Mouse (Mus musculus) neural tube, embryonic 14.5 days (tissue): ENCODE measurements around the gene Sass6. TPM values are rescaled to one million over a fixed set of nuclear protein-coding genes. Genes with fewer than 3 reads are reported as not detected.
"Not testable (repeated sequence)": the region's sequence is repeated elsewhere in the genome, so short reads cannot be mapped to it uniquely, and the experiment has no call there.

ENCODE experiments used
- ATAC-seq: fragments of 200-750 bp; cut with Nextera tagmentation; 2 replicates; pipeline ENCODE4 v1.8.0; 2017; ENCODE audit warnings: low read depth, mild to moderate bottlenecking, moderate TSS enrichment, moderate library complexity
- H3K27ac ChIP-seq: fragments of 300-500 bp; sonication (generic); 2 replicates; pipeline ENCODE4 v1.5.1; 2014; ENCODE audit warnings: low read depth, mild to moderate bottlenecking, control low read depth, low read length, moderate library complexity, mixed read lengths
- H3K27me3 ChIP-seq: fragments of 300-500 bp; sonication (generic); 2 replicates; pipeline ENCODE4 v1.6.1; 2014; ENCODE audit warnings: low read length; ENCODE audit not compliant: control insufficient read depth, insufficient read depth
- H3K36me3 ChIP-seq: fragments of 300-500 bp; sonication (generic); 2 replicates; pipeline ENCODE4 v1.6.1; 2014; ENCODE audit warnings: low read length, mixed read lengths; ENCODE audit not compliant: control insufficient read depth, insufficient read depth
- H3K4me1 ChIP-seq: fragments of 300-500 bp; sonication (generic); 2 replicates; pipeline ENCODE4 v1.6.1; 2014; ENCODE audit warnings: low read length; ENCODE audit not compliant: control insufficient read depth, insufficient read depth
- H3K4me2 ChIP-seq: fragments of 300-500 bp; sonication (generic); 2 replicates; pipeline ENCODE4 v1.6.1; 2014; ENCODE audit warnings: mild to moderate bottlenecking, low read depth, low read length, control low read depth
- H3K4me3 ChIP-seq: fragments of 300-500 bp; sonication (generic); 2 replicates; pipeline ENCODE4 v1.5.1; 2014; ENCODE audit warnings: low read depth, low read length, control low read depth, mixed read lengths
- H3K9ac ChIP-seq: fragments of 300-500 bp; sonication (generic); replicated peaks from 2 replicates; pipeline ENCODE4 v1.6.1; 2014; ENCODE audit warnings: low read depth, mild to moderate bottlenecking, control low read depth, low read length, mixed read lengths
- H3K9me3 ChIP-seq: fragments of 300-500 bp; sonication (generic); 2 replicates; pipeline ENCODE4 v1.6.1; 2016; ENCODE audit warnings: low read length; ENCODE audit not compliant: control insufficient read depth
- WGBS: fragments of 180-500 bp; shearing (Covaris S2); extraction: QIAGEN DNeasy Blood & Tissue Kit; methylation state at CpG from one replicate; pipeline ENCODE4 v1.1.7; 2014; 5-methylcytosine and 5-hydroxymethylcytosine counted together
- polyA plus RNA-seq: library from polyadenylated mRNA; unstranded; fragments of >200 nt; fragmentation: Nextera tagmentation; extraction: Ambion mirVana; gene quantifications from 2 replicates; pipeline ENCODE4 v1.2.1, GENCODE M21; 2014

Gene Sass6
- polyA plus RNA-seq, 1 experiment from 2014 or later, result 16.2 TPM

- peaks cover 9% of the 10 kb centered on the region; the same call in 1 of the 2 replicates for H3K4me1 ChIP-seq
- no peak overlapping the region for H3K4me3 ChIP-seq
- no peaks in the 10 kb centered on the region for H3K9me3 ChIP-seq
- no peak for ATAC-seq
- no peak overlapping the region for H3K27ac ChIP-seq
- H3K4me2 ChIP-seq, result no peak overlapping the region
- no peaks in the 10 kb centered on the region for H3K36me3 ChIP-seq
- H3K9ac ChIP-seq, result no peak overlapping the region
- H3K27me3 ChIP-seq, result no peaks in the 10 kb centered on the region
- 59% methylated on average over 7 of the region's 7 CpGs for WGBS
Measured at GRCm38 (mm10) chr3:116656184-116656965, 61.6 kb downstream of the Sass6 start.

- Histone ChIP-seq H3K27me3 (no peaks in the 10 kb centered on the region; the same call in 1 of the 2 replicates), H3K9me3 (no peaks in the 10 kb centered on the region), H3K4me1 (peaks cover 9% of the 10 kb centered on the region; the same call in 1 of the 2 replicates), H3K4me2 (no peak overlapping the region), H3K27ac (no peak overlapping the region), H3K36me3 (no peaks in the 10 kb centered on the region), H3K4me3 (no peak overlapping the region), H3K9ac (no peak overlapping the region)
- 80% methylated on average over 15 of the region's 15 CpGs for WGBS
- no peak for ATAC-seq
Measured at GRCm38 (mm10) chr3:116658928-116659565, 64.3 kb downstream of the Sass6 start.

- 86% methylated on average over 13 of the region's 13 CpGs for WGBS
- Histone ChIP-seq H3K36me3 (no peaks in the 10 kb centered on the region), H3K27ac (no peak overlapping the region), H3K9ac (no peak overlapping the region), H3K9me3 (no peaks in the 10 kb centered on the region), H3K4me3 (no peak overlapping the region), H3K4me2 (no peak overlapping the region), H3K27me3 (no peaks in the 10 kb centered on the region; the same call in 1 of the 2 replicates), H3K4me1 (peaks cover 9% of the 10 kb centered on the region; the same call in 1 of the 2 replicates)
- no peak for ATAC-seq
Measured at GRCm38 (mm10) chr3:116659856-116660430, 65.2 kb downstream of the Sass6 start.

GRCm38 (mm10) chr3:116661288-116661869 lies 66.6 kb downstream of the Sass6 start:
- WGBS, result 6% methylated on average over 16 of the region's 16 CpGs
- no peak for ATAC-seq

GRCm38 (mm10) chr3:116661870-116662414 lies 67.2 kb downstream of the Sass6 start:
- peak overlapping the region; percentile 93 for H3K27ac ChIP-seq
- peak; percentile 87 for ATAC-seq
- WGBS, result under 1% methylated on average over 53 of the region's 68 CpGs

More at GRCm38 (mm10) chr3:116661288-116661869, 66.6 kb downstream of the Sass6 start:
- H3K27me3 ChIP-seq, result no peaks in the 10 kb centered on the region; the same call in 1 of the 2 replicates
- peaks cover 9% of the 10 kb centered on the region; the same call in 1 of the 2 replicates for H3K4me1 ChIP-seq
- peak overlapping the region; percentile 61 for H3K4me2 ChIP-seq
- H3K27ac ChIP-seq, result peak overlapping the region; percentile 93
- no peaks in the 10 kb centered on the region for H3K36me3 ChIP-seq
- H3K9ac ChIP-seq, result peak overlapping the region; percentile 90
- no peaks in the 10 kb centered on the region for H3K9me3 ChIP-seq
- peak overlapping the region; percentile 93 for H3K4me3 ChIP-seq

GRCm38 (mm10) chr3:116662463-116662863 lies 67.7 kb downstream of the Sass6 start, which contains the start of gene Mfsd14a:
Mfsd14a (minus strand) TSS chr3:116662677.
- peak within 1 kb of the TSS; percentile 93 for H3K4me3 ChIP-seq
- WGBS, result under 1% methylated on average over 39 of the region's 39 CpGs
- H3K9ac ChIP-seq, result peak within 1 kb of the TSS; percentile 90
- peak within 1 kb of the TSS; percentile 61 for H3K4me2 ChIP-seq
- peak; percentile 99 for ATAC-seq
- no peaks in the 10 kb centered on the region for H3K36me3 ChIP-seq
- peak within 1 kb of the TSS; percentile 93 for H3K27ac ChIP-seq
- no peaks in the 10 kb centered on the region for H3K9me3 ChIP-seq
- H3K4me1 ChIP-seq, result peaks cover 6% of the 10 kb centered on the region; the same call in 1 of the 2 replicates
- no peaks in the 10 kb centered on the region; the same call in 1 of the 2 replicates for H3K27me3 ChIP-seq

More at GRCm38 (mm10) chr3:116661870-116662414, 67.2 kb downstream of the Sass6 start:
- H3K9me3 ChIP-seq, result no peaks in the 10 kb centered on the region
- no peaks in the 10 kb centered on the region for H3K36me3 ChIP-seq
- H3K9ac ChIP-seq, result peak overlapping the region; percentile 90
- H3K4me1 ChIP-seq, result peaks cover 6% of the 10 kb centered on the region; the same call in 1 of the 2 replicates
- peak overlapping the region; percentile 61 for H3K4me2 ChIP-seq
- H3K4me3 ChIP-seq, result peak overlapping the region; percentile 93
- H3K27me3 ChIP-seq, result no peaks in the 10 kb centered on the region; the same call in 1 of the 2 replicates

GRCm38 (mm10) chr3:116664281-116664680 lies 69.5 kb downstream of the Sass6 start:
- H3K4me1 ChIP-seq, H3K4me3 ChIP-seq, ATAC-seq, H3K27me3 ChIP-seq, H3K9me3 ChIP-seq, H3K4me2 ChIP-seq, H3K36me3 ChIP-seq, H3K27ac ChIP-seq, H3K9ac ChIP-seq: not testable (repeated sequence)
- WGBS, result 93% methylated on average over 9 of the region's 9 CpGs
